Mouse (Mus musculus) heart, adult 18-20 months (tissue): ENCODE data around the gene Kat8. TPM values are rescaled to one million over a fixed set of nuclear protein-coding genes. Genes with fewer than 3 reads are reported as not detected.

ENCODE experiments used
- total RNA-seq, 2 experiments: library from RNA; stranded (reverse); gene quantifications; 2 replicates each; pipeline ENCODE4 v1.2.3; 2021

Kat8 gene
- total RNA-seq, 2 experiments from 2014 or later = 14.1 to 14.6 TPM

Other genes starting within 250 kb of the Kat8 start
- 10 to 100 TPM; 34.1 to 35.4 TPM for gene Bcl7c, start 203.6 kb upstream of the Kat8 start, total RNA-seq
- 1 to 10 TPM; 8.8 to 9.7 TPM for gene Ctf1, start 199.8 kb upstream of the Kat8 start, total RNA-seq
- not detected for gene Ctf2, start 180.3 kb upstream of the Kat8 start, total RNA-seq
- 1 to 10 TPM; 3.3 to 4.0 TPM for gene Fbxl19, start 168.0 kb upstream of the Kat8 start, total RNA-seq
- gene Orai3, start 142.7 kb upstream of the Kat8 start, total RNA-seq = 10 to 100 TPM; 20.5 to 26.4 TPM
- 10 to 100 TPM; 15.8 to 19.5 TPM for gene Setd1a, start 135.8 kb upstream of the Kat8 start, total RNA-seq
- gene Gm49388, start 126.9 kb upstream of the Kat8 start, total RNA-seq = 1 to 10 TPM; 2.5 to 2.6 TPM
- 10 to 100 TPM; 10.8 to 13.9 TPM for gene Hsd3b7, start 111.9 kb upstream of the Kat8 start, total RNA-seq
- gene Stx4a, start 88.2 kb upstream of the Kat8 start, total RNA-seq = 10 to 100 TPM; 66.5 to 67.0 TPM
- gene Stx1b, start 88.0 kb upstream of the Kat8 start, total RNA-seq = under 1 TPM; 0.30 to 0.72 TPM
- 10 to 100 TPM; 16.7 to 17.9 TPM for gene Zfp646, start 36.3 kb upstream of the Kat8 start, total RNA-seq
- 1 to 10 TPM; 3.4 to 4.1 TPM for gene Zfp668, start 35.7 kb upstream of the Kat8 start, total RNA-seq
- gene Prss53, start 21.5 kb upstream of the Kat8 start, total RNA-seq = 1 to 10 TPM in 1 of 2 experiments, under 1 TPM in 1; 0.52 to 1.3 TPM
- gene Gm21974, start 17.1 kb upstream of the Kat8 start, total RNA-seq = under 1 TPM in 1 of 2 experiments, not detected in 1; 0.27 TPM
- 10 to 100 TPM; 19.3 to 20.8 TPM for gene Vkorc1, start 16.9 kb upstream of the Kat8 start, total RNA-seq
- 100 to 1,000 TPM; 119 to 128 TPM for gene Bckdk, start 8.4 kb upstream of the Kat8 start, total RNA-seq
- under 1 TPM in 1 of 2 experiments, not detected in 1; 0.26 TPM for gene Prss8, start 17.6 kb downstream of the Kat8 start, total RNA-seq
- gene Prss36, start 34.2 kb downstream of the Kat8 start, total RNA-seq = 1 to 10 TPM; 8.5 to 9.3 TPM
- gene Fus, start 54.9 kb downstream of the Kat8 start, total RNA-seq = 100 to 1,000 TPM; 108 to 156 TPM
- gene Pycard, start 81.4 kb downstream of the Kat8 start, total RNA-seq = 10 to 100 TPM in 1 of 2 experiments, 1 to 10 TPM in 1; 9.0 to 10.5 TPM
- gene Trim72, start 91.4 kb downstream of the Kat8 start, total RNA-seq = 100 to 1,000 TPM; 279 to 317 TPM
- 1 to 10 TPM; 5.4 to 6.0 TPM for gene Itgam, start 150.1 kb downstream of the Kat8 start, total RNA-seq
- not detected for gene Gm49368, start 150.2 kb downstream of the Kat8 start, total RNA-seq
- gene Itgax, start 217.0 kb downstream of the Kat8 start, total RNA-seq = under 1 TPM; 0.30 to 0.51 TPM
- not detected for gene Itgad, start 241.9 kb downstream of the Kat8 start, total RNA-seq